Mouse (Mus musculus) liver, embryonic 14.5 days (tissue): ENCODE measurements at regions not wholly inside any gene's neighbourhood (a gene's known extent, or its start where the extent isn't known, plus 50 kb on each side); places are given as distances from the start of the nearest gene placed in this dataset.

Source experiments
- ATAC-seq: fragments of 200-750 bp; cut with Nextera tagmentation; 2 replicates; pipeline ENCODE4 v1.8.0; 2017; ENCODE audit warnings: moderate number of reproducible peaks, mild to moderate bottlenecking, moderate library complexity; ENCODE audit not compliant: insufficient read depth
- DNase-seq, 3 experiments: peaks; one replicate each; pipeline ENCODE4 v3.0.0-alpha.2; 2012 to 2013; ENCODE audit warnings: low read depth in 3 of 3, low spot score in 3 of 3
- H3K27ac ChIP-seq: fragments of 300-500 bp; sonication (generic); 2 replicates; pipeline ENCODE4 v1.5.1; 2014; ENCODE audit warnings: moderate library complexity, mild to moderate bottlenecking, control low read depth, inconsistent platforms
- H3K27me3 ChIP-seq: fragments of 300-500 bp; sonication (generic); 2 replicates; pipeline ENCODE4 v1.6.1; 2014; ENCODE audit warnings: mild to moderate bottlenecking, low read length, moderate library complexity; ENCODE audit not compliant: control insufficient read depth, insufficient read depth
- H3K36me3 ChIP-seq: fragments of 300-500 bp; sonication (generic); replicated peaks from 2 replicates; pipeline ENCODE4 v1.6.1; 2014; ENCODE audit warnings: low read depth; ENCODE audit not compliant: control insufficient read depth, insufficient read depth
- H3K4me1 ChIP-seq, 2 experiments: fragments of 200-500 bp in 1 of 2; fragments of 300-500 bp in 1 of 2; sonication (generic) in 1 of 2; replicated peaks; 2 replicates each; pipeline ENCODE4 v1.6.1; 2012 to 2014; ENCODE audit warnings: antibody characterized with exemption in 1 of 2, inconsistent platforms in 1 of 2, low read length in 1 of 2; ENCODE audit not compliant: control insufficient read depth in 2 of 2, insufficient read depth in 2 of 2
- H3K4me2 ChIP-seq: fragments of 300-500 bp; sonication (generic); 2 replicates; pipeline ENCODE4 v1.6.1; 2014; ENCODE audit warnings: low read depth, mild to moderate bottlenecking, control low read depth, moderate library complexity
- H3K4me3 ChIP-seq, 2 experiments: fragments of 200-500 bp in 1 of 2; fragments of 300-500 bp in 1 of 2; sonication (generic) in 1 of 2; 2 replicates each; pipeline ENCODE4 v1.5.1; 2012 to 2014; ENCODE audit warnings: low read depth in 2 of 2, low read length in 2 of 2, mild to moderate bottlenecking in 2 of 2, control low read depth in 1 of 2, inconsistent platforms in 1 of 2, moderate library complexity in 1 of 2; ENCODE audit not compliant: insufficient read depth in 1 of 2
- H3K9ac ChIP-seq: fragments of 300-500 bp; sonication (generic); replicated peaks from 2 replicates; pipeline ENCODE4 v1.6.1; 2014; ENCODE audit warnings: mild to moderate bottlenecking, control low read depth, moderate library complexity
- H3K9me3 ChIP-seq: fragments of 300-500 bp; sonication (generic); 2 replicates; pipeline ENCODE4 v1.6.1; 2016; ENCODE audit warnings: low read length, mixed read lengths; ENCODE audit not compliant: control insufficient read depth
- CTCF ChIP-seq: IDR thresholded peaks from 2 replicates; pipeline ENCODE4 v1.5.1; 2016; ENCODE audit warnings: antibody characterized with exemption, low read depth, control low read depth
- EP300 ChIP-seq: IDR thresholded peaks from 2 replicates; pipeline ENCODE4 v1.6.1; 2016; ENCODE audit warnings: antibody characterized with exemption, low read depth
- WGBS: fragments of 180-500 bp; shearing (Covaris S2); extraction: QIAGEN DNeasy Blood & Tissue Kit; methylation state at CpG from one replicate; pipeline ENCODE4 v1.1.7; 2014; ENCODE audit not compliant: insufficient replicate concordance; 5-methylcytosine and 5-hydroxymethylcytosine counted together

DNA sequence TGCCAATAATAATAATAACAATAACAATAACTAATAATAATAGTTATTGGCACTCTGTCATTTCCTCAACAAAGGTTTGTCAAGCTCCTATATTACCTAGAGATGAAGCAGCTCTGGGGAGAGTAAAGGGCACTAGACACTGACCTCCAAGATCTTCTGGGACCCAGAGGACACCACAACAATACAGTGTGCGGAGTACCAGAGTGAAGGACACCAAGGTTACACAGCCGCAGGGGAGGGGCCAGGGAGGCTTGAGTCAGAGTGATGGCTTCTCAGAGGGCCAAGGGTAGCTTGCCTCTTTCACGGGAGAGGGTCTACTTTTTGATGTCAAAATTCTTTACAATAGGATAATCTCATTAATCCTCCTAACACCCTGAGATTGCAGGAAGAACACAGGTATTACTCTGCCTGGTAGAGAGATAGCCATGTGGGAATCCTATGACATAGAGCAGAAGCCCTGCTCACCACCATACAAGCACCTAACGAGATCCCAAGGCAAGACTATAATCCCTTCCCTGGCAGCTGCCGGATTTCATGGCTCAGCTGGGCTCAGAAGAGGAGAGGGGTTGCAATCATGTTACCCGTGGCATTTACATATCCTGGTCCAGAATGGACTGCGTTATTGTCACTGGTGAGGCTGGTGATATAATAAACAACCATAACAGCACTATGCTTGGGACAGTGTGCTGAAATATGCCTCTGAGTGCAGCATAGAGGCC lies 91.1 kb downstream of the Gm815 start:
- no peak overlapping the region for H3K4me3 ChIP-seq
- no peaks in the 10 kb centered on the region for H3K36me3 ChIP-seq
- no peak for TF ChIP-seq CTCF
- TF ChIP-seq EP300 = no peak
- WGBS = 52% methylated on average over 7 of the region's 7 CpGs
- H3K27me3 ChIP-seq = no peaks in the 10 kb centered on the region
- H3K4me1 ChIP-seq = no peaks in the 10 kb centered on the region
- H3K4me2 ChIP-seq = no peak overlapping the region
- ATAC-seq (no peak), DNase-seq (no peak)
- H3K27ac ChIP-seq = no peak overlapping the region
- no peaks in the 10 kb centered on the region for H3K9me3 ChIP-seq
- no peak overlapping the region for H3K9ac ChIP-seq

DNA sequence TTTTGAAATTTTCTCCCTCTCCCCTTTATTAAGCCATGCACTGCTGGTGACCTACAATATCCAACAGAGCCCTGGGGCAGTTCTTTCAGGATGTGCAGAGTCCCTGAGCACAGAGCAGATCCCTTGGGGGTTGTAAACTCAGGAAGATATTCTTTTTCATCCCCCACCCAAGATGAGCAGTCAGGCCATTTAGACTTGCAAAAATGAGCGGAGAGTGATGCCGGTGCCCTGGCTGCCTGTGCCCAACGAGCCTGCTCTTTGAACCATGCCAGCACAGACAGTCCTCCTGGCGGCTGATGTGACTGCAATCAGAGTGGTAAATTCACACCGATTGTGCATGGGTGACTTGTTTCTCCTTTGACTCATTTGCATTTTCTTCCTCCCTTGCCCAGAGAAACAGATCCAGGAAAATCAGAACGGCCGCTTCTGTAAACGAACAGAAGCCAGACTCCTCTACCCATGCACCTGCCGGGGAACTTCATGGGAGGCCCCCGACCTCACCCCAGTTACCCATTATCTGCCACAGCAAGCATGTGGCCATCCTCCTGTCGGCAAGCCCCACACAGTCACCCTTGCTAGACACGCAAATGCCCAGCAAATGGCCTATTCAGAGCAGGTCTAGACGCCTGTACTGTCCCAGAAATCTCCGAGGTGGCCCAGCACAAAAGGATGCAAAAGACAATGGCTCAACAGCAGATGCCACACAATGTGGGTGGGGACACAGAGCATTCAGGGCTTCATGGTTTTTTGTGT lies 92.4 kb downstream of the Gm815 start:
- H3K9me3 ChIP-seq = no peaks in the 10 kb centered on the region
- H3K27me3 ChIP-seq = no peaks in the 10 kb centered on the region
- no peak overlapping the region for H3K4me3 ChIP-seq
- TF ChIP-seq CTCF (no peak), EP300 (no peak)
- 56% methylated on average over 14 of the region's 14 CpGs for WGBS
- H3K4me1 ChIP-seq = no peaks in the 10 kb centered on the region
- no peak overlapping the region for H3K27ac ChIP-seq
- no peak overlapping the region for H3K9ac ChIP-seq
- ATAC-seq (no peak), DNase-seq (no peak)
- no peaks in the 10 kb centered on the region for H3K36me3 ChIP-seq
- H3K4me2 ChIP-seq = no peak overlapping the region

DNA sequence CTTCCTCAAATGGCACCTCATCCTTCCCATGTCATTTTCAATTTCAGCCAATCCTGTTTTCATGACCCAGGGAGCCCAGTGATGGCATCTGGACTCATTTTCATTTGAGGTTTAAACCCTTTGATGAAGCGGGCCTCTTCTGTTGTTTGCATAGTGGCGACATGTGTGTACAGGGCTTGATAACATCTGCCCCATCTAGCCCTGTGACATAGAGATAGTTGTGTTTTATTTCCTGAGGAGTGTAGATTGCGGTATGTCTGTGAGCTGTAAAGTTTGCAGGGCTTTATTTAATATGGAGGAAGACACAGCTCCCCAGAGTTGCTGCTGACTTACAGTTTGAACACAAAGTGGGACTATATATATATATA lies 92.9 kb downstream of the Gm815 start:
- Histone ChIP-seq H3K9me3 (no peaks in the 10 kb centered on the region), H3K27ac (no peak overlapping the region), H3K4me2 (no peak overlapping the region), H3K36me3 (no peaks in the 10 kb centered on the region), H3K9ac (no peak overlapping the region), H3K27me3 (no peaks in the 10 kb centered on the region), H3K4me1 (no peaks in the 10 kb centered on the region), H3K4me3 (no peak overlapping the region)
- WGBS = 27% methylated on average over 3 of the region's 3 CpGs
- TF ChIP-seq EP300 (no peak), CTCF (no peak)
- ATAC-seq (no peak), DNase-seq (no peak)

DNA sequence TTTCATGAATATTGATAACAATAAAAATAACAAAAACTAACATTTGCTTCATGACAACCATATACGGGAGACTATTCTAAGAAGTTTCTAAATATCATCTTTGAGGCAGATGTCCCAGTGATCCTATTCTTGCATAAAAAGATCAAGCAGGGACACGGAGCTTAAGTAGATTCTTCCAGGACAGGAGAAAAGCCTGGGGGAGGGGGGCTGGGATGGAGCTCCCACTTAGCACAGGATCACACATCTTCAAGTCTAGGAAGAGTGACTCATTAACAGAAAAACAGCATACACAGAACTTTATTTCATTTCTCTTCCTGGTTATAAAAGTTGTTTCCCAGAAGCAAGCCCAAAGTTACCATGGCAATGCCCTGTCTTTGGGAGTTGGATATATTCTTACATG lies 93.6 kb downstream of the Gm815 start:
- ATAC-seq (no peak), DNase-seq (no peak)
- no peak for TF ChIP-seq EP300
- no peak for TF ChIP-seq CTCF
- H3K36me3 ChIP-seq = no peaks in the 10 kb centered on the region
- WGBS = 56% methylated on average over 2 of the region's 2 CpGs
- H3K27me3 ChIP-seq = no peaks in the 10 kb centered on the region
- no peak overlapping the region for H3K27ac ChIP-seq
- H3K9ac ChIP-seq = no peak overlapping the region
- H3K4me2 ChIP-seq = no peak overlapping the region
- no peaks in the 10 kb centered on the region for H3K4me1 ChIP-seq
- H3K4me3 ChIP-seq = no peak overlapping the region
- H3K9me3 ChIP-seq = no peaks in the 10 kb centered on the region

DNA sequence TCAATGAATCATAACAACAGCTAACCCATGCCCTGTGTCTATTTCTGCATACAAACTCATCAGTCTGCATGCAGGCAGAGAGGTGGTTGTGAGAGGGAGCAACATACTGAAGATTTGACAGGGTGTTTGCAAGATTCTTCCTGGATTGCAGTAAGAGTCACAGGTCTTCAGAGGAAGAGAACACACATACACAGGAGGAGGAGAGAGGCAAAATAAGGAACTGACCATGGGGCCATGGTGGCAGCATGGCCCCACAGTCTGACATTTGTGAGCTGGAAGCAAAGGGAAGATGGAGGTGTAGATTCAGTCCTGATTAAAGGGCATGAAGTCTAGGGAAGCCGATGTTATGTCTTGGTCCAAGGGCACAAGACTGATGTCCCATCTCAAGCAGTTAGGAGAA lies 101.0 kb downstream of the Gm815 start:
- H3K27me3 ChIP-seq = no peaks in the 10 kb centered on the region
- no peak for TF ChIP-seq EP300
- no peak for TF ChIP-seq CTCF
- H3K4me2 ChIP-seq = no peak overlapping the region
- ATAC-seq (no peak), DNase-seq (no peak)
- no peaks in the 10 kb centered on the region for H3K4me1 ChIP-seq
- WGBS = 47% methylated on average over 1 of the region's 1 CpGs
- H3K9ac ChIP-seq = no peak overlapping the region
- H3K4me3 ChIP-seq = no peak overlapping the region
- H3K9me3 ChIP-seq = no peaks in the 10 kb centered on the region
- H3K36me3 ChIP-seq = no peaks in the 10 kb centered on the region
- H3K27ac ChIP-seq = no peak overlapping the region
